Mouse (Mus musculus) skeletal muscle tissue, adult 2 months (tissue): ENCODE measurements around the gene Slc44a5.

Source experiments
- DNase-seq: peaks from one replicate; pipeline ENCODE4 v3.0.0-alpha.2; 2012; ENCODE audit warnings: low read depth, low spot score

Gene Slc44a5

DNA sequence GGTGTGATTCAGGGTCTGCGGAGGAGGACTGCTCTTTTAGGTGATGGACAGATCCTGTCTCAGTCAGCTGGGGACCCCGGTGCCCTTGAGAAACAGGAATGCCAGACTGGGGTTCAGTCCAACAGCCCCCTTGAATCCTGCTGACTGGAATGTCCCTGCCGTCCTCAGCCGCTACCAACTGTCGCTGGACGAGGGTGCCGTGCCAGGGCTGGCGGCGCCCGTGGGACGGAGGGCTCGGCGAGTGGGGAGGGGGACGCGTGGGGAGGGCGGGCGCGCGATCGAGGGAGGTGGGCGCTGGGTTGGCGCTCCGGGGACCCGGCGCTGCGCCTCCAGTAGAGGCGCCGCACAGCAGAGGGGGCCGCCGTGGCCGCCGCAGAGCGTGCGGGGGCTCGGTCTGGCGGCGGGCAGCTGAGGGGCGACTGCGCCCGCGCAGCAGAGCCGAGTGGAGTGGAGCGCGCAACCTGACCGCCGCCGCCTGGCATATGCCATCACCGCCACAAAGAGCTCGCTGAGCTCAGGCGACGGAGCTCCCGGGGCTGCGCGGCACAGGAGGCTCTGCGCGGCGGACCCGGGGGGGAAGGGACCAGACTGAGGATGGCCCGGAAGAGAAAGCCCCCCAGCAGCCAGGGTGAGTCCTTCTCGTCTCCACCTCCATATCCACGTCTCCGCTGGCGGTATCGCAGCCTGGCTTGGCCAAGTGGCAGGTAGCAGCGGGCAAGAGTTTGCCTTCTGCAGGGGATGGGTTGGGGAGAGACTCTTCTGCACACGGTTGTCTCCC, at the start of gene Slc44a5:
Gene Slc44a5 (plus strand): TSS at position 266 of the 778 bp plus-strand sequence.
- DNase-seq: no peak

DNA sequence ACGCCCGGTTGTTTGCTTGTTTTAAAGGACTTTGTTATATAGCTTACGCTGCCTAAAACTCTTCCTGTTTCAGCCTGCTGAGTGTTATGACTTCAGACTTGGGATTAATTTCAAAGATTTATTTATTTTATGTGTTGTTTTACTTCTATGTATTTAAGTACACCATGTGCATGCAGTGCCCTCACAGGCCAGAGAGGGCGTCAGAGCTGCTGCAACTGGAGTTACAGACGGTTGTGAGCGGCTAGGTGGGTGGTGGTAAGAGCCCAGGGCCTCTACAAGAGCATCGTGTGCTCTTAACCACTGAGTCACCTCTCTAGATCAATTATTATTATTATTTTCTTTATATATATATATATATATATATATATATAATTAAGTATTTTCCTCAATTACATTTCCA, 46.9 kb upstream of the Slc44a5 start:
- DNase-seq: no peak

DNA sequence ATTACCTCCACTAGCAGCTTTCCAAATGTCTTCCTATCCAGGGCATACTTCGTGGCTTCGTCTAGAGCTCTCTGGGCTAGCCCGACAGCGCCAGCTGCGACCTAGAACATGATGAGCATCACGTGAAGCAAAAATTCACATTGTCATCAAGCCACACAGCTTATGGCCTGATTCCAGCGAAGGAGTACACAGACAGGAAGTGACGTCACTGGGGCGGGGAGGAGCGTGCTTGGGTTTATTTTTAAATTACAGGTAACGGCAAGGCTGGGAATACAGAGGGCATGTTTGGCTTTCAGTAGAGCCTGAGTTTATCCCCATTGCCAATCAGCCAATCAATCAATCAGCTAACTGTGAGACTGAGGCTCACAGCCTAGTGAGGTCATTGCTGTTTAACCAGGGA, 43.7 kb upstream of the Slc44a5 start:
- no peak for DNase-seq

DNA sequence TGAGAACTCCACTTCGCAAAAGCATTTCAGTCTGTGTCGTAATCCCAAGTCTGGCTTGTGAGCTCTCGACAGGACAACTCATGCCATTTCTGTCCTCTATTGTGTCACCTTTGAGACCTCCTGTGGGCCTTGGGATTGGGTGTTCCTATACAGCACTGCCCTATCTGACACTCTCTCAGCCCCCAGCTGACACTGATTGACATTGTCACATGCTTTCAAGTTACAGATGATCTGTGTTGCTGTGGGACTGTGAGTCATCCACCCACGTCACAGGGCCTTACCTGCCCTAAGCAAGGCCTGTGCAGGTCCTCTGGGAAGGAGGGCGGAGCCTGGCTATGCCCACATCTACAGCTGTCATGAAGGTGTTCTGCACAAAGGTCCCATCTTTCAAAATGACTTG, 40.8 kb upstream of the Slc44a5 start:
- no peak for DNase-seq

DNA sequence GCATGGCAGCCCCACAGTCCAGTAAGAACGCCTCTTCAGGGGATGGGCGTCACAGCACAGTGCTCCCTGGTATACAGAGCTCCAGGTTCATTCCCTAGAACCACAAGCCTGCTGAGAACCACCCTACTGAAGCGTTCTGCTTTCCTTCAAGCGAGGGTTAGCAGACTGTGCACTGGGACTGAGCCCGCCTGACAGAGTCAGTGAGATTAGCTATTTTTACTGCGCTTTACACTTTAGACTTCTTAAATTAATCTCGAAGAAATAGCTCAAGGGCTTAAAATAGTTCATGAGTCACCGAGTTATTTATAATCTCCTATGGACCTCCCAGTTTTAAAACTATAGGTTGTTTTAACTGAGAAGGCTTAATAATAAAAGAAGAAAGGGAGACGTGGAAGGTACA, 37.4 kb upstream of the Slc44a5 start:
- DNase-seq: peak; percentile 32

DNA sequence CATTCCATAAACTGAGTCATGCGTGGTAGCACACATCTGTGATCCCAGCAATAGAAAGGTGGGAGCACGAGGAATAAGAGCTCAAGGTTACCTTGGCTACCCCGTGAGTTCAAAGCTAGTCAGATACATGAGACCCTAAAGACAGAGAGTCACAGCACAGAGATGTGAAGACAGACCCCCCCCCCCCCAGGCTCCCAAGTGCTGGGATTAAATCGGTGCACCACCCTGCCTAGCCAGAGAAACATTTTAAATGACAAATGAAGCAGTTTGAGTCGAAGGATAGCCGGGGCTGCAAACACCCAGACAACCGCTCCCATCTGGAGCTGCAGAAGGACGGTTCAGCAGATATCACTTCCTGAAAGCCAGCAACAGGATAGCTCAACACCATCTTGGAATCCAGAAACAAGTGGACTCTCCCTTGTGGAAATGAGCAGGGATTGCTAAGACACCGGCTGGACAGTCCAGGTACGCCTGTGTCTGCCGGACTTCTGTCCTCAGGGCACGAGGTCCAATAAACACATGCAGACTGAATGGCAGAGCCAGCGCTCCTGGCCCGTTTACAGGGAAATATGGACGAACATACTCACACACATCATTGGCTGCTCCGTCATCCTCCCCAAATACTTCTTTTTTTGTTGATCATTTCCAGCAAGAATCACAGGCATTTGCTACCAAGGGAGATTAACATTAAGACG, 36.0 kb upstream of the Slc44a5 start:
- no peak for DNase-seq

DNA sequence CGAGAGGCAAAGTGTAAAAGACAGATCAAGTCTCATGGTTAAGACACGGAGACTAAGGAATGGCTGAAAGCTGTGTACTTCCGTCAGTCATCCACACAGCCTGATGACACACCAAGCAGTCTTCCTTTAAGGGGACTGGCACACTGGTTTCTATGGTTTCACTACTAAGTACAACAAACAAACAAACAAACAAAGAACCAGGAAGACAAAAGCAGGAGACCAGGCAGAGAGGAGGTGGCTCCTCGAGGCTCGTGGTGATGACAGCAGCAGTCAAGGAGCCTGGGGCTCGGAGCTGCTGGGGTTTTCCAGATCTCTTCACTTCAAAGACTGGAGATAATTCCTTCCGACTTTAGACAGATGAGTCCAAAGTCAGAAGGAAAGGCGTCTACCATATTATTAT, 33.2 kb upstream of the Slc44a5 start:
- no peak for DNase-seq

DNA sequence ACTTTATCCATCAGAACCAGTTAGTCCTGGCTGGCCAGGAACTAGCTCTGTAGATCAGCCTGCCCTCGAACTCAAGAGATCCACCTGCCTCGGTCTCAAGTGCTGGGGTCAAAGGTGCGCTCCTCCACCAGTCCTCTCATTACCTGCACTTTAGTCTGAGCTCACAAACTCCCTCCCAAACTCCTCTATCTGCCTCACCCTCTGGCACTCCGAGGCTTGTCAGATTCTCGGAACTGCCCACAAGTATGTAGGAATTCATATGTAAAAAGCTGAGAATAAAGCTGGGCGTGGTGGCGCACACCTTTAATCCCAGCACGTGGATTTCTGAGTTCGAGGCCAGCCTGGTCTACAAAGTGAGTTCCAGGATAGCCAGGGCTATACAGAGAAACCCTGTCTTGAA, 32.8 kb upstream of the Slc44a5 start:
- no peak for DNase-seq

DNA sequence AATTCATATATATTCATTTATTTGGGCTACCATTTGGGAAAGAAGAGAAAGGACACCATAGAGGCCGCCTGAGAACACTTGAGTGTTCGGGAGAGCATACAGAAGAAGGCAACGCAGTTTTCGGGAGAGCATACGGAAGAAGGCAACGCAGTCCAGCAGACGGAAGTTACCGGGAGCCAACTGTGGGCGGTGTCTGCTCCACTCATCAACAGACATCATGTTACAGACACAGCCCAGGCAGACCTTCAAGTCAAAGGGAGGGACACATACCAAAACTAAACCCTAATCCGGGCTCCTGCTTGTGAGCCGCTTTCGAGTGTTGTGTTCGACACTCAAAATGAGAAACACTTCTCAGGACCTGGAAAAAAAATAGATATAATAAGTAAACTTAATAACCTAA, 31.6 kb upstream of the Slc44a5 start:
- no peak for DNase-seq

DNA sequence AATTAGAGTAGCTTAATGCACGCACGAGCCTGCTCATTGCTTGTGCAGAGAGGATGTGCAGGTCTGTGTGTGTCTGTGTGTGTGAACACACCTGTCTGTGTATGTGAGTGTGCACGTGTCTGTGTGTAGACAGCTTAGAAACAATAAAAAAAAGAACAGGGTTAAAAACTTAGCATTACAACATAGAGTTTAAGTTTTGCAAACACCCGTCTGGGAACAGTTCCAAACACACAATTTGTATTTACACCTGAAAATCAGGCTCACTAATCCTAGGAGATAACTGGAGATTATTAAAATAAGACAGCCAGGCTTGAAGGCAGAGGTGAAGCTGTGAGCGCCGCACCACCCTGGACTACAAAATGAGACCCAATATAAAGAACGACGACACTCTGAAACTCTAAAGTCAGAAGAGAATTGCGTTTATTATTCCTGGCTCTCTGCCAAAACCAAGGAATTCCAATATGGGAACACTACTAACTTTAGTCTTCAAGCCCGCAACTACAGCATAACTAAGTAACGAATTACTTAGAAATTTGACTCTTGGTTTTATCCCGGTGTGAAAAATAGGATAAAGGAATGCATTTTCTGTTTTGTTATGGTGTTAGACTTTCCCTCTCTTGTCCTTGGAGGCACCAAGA, 30.1 kb upstream of the Slc44a5 start:
- no peak for DNase-seq

DNA sequence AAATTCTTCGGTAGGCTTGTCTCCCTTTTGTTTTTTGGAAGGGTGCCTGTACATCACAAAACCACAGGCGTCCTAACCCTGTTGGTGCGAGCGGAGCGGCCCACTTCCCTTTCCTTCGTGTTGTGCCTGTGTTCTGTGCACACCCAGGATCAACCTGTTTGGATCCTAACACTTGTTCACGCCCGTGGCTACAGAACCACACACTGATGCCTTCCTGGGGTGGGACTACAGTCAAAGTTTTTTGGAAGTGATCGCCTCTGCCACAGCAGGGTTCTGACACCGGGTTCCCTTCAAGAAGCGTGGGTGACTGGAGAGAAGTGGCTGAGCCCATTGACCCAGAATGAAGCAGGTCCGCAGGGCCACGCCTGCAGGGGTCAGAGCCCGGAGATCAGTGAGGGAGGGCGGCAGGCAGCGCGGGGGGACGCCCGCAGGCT, 29.3 kb upstream of the Slc44a5 start:
- peak; percentile 13 for DNase-seq

DNA sequence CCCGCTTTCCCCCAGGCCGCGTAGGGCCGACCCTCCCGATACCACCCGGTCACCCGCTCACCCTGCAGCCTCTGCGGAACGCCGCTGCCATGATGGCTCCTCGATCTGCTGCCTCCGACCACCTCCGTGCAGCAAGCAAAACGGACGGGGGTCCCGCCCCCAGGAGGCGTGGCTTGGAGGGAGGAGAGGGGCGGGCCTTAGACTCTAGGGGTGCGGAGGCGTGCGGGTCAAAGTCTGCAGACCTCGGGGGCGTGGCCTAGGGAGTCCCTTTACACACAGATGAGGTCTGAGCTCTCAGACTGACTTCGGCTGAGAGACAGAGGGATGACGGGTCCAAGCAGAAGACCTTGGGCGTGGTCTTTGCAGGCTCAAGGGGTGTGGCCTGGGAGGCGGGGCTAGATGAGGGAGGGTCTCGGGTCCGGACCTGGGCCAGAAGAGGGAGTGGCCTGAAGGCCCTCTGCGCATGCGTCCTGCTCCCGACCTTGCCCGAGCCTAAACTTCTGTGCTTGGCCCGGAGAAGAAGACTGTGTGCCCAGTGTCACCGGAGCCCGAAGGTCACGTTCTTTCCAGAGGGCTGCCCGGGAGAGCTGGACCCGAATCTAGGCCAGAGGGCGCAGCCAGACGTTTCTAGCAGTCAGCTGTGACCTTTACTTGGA, 28.8 kb upstream of the Slc44a5 start, which contains the start of gene Acadm:
Gene Acadm (minus strand): TSS at position 298 of the 656 bp plus-strand sequence.
- DNase-seq: peak; percentile 99

DNA sequence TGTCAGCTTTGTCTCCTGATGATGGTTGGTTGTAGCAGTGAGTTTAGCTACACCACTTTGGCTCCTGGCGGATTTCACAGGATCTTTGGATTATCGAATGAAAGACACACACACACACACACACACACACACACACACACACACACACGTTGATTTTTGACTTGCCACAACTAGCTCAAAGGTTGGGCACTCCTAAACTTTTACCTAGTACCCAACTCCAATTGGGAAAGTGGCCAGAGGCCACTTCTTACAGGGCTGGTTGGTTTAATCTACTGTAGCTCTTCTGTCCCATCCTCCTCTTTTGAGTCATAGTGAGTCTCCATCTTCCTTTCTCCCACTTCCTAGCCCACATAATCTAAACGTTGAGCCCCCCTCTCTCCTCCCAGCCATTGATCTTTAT, 26.0 kb upstream of the Slc44a5 start:
- no peak for DNase-seq

DNA sequence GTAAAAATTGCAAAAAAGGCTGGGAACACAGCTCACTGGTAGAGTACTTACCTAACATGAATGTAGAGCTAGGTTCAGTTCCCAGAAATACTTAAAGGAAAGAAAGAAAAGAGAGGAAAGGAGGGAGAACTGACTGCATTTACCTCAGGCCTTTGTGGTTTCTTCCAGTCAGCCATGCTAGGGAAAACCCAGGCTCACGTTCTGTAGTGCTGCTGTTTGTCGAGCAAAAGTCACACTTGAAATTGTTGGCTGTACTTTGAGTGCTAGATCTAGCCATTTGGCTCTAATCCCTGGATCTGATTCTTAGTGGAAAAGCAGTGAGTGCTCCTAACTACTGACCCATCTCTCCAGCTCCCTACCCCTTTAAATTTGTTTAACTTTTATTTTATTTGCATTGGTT, 25.1 kb upstream of the Slc44a5 start:
- no peak for DNase-seq

DNA sequence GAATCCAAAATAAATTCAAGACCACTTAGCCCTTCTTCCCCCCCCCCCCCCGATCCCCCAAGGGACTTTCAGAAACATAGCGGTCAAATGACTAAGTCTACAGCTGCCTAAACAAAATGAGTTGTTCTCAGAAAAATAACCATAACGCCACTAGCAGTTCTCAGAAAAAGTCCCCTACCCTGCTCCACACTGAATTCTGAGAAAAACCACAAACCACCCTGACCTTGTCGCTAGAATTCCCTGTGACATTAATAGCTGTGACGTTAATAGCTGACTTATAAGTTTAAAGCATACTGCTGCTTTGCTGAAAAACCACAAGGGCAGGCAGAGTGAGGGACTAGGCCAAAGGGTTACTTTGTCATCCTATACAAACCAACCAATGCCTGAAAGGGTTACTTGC, 15.3 kb upstream of the Slc44a5 start:
- DNase-seq: no peak

DNA sequence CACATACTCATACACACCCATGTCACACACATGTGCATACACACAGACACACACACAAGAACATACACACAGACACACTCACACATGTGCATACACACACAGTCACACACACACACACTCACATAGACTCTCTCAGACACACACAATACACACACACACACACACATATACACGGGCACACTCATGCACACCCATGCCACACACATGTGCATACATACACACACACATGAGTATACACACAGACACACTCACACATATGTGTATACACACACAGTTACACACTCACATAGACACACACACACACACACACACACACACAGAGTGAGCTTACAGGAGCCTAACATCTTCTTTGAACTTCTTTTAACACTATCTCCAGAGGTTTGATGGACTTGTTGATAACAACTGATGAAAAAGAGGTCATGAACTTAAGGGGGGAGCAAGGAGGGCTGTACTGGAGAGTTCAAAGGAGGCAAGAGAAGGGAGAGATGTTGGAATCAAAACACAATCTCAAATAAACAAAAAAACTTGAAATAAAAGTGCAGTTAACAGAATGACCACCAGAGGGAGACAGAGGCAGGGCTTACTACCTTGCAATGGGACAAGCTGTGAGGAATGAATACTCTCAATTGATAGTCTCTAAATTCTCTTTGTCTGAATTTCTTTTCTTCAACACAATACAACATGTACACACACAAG, 14.1 kb upstream of the Slc44a5 start:
- peak; percentile 23 for DNase-seq

DNA sequence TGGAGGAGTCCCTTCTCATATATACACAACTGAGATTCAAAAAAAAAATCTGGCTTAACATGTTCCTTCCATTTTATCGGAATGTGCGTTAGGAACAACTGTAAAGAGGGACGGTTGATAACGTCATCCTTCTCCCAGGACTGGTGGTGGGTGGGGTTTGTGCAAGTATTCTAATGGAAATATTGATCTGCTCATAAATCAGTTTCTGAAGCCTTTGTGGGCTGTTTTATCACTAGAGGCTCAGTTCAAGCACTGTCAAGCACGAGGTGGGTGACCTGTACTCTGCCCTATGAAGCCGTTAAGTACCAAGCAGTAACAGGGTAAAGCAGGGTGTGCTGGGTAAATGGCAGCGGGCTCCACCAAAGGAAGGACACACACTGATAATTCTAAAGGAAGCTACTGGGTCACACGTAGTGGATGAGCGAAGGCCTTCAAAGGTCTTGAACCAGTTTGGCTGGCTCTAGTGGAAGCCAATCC, 13.5 kb upstream of the Slc44a5 start:
- no peak for DNase-seq

DNA sequence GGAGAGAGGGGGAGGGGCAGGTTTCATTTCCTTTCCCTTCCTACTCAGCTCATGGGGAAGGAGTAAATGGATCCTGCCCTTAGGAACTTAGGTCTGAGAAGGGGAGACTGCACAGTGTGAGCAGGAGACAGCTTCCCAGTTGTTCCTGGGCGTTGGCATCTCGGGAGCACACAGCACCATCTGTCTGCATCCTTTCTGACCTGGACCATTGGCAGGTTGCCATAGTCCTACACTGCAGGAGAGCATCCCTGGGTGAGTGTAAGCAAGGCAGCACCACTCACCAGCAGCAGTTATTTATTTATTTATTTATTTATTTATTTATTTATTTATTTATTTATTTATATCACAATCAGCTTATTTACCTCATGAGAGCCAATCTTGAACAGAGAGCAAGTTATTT, 12.4 kb upstream of the Slc44a5 start:
- DNase-seq: no peak

DNA sequence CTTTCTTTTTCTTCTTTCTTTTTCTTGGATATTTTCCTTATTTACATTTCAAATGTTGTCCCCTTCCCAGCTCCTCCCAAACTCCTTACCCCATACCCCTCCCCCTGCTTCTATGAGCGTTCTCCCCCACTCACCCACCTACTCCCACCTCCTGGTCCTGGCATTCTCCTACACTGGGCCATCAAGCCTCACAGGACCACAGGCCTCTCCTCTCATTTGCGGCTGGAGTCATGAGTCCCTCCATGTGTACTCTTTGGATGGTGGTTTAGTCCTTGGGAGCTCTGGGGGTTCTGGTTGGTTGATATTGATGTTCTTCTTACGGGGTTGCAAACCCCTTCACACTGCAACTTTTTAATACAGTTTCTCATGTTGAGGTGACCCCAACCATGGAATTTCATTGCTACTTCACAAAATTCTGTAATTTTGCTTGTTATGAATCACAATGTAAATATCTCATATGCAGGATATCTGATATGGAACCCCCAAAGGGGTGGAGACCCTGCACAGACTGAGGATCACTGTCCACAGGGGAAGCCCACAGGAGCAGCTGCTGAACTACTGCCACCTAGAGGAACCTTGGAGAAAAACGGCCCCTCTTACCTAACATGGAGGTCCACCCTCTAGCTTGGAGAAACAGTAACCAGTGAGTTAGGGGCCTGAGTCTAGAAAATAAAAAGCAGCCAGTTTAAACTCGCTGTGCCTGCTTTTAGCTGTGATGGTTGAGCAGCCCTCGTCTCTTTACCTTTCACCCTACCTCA, 11.4 kb upstream of the Slc44a5 start:
- no peak for DNase-seq

DNA sequence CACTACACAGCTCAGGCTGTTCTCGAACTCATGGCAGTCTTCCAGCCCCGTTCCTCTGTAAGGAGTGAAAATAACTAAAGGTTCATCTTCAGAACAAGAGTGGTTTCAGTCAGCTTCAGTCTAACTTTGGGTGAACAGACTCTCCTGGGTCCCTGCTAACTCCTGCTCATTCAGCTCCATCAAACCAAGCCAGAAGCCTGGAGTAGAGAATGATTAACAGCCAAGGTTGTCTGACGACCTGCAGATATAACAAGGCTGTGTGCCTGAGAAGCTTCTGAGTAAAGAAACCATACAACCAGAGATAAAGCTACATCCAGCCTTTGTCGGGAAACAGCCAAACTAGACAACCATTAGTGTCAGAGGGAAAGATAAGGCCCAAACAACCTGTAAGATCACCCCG, 5.8 kb upstream of the Slc44a5 start:
- no peak for DNase-seq

DNA sequence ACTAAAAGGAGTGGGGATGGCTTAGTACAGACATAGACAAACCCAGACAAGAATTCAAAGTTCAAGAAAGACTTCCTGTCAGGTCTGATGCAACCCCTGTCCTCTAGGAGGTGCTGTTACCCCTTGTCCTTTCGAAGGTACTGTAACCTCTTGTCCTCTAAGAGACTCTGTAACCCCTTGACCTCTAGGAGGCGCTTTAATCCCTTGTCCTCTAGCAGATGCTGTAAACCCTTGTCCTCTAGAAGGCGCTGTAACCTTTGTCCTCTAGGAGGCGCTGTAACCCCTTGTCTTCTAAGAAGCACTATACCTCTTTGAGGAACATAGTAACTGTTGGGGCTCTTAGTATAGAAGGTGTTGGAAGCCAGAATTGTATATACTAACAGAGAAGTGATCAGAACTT, 4.7 kb upstream of the Slc44a5 start:
- peak; percentile 17 for DNase-seq
